In the genomic region with DNA sequence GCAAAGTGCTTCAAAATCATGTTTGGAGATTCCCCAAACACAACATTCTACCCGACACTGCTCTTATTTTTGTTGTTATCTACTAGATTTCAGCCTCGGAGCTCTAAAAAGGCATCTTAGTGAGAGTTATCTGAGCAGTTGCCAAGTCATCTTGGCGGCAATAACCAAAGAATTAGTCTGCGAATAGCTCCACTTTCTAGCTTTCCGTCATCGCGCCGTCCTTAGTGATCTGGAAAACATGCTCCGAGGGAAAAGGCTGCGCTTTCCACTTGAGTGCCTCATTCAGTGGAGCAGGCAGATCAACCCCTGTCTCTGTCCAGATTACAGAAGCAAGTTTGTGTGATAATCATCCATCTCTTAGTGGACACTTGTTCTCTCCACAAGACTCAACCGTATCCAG, we compare ENCODE assay signal across 9 mouse cellular contexts. TPM values are rescaled to one million over a fixed set of nuclear protein-coding genes. Genes with fewer than 3 reads are reported as not detected.
A peak's percentile ranks its signal among the peaks of the same experiment; 100 is the strongest.
DNase-seq lines count a peak whose midpoint lies in the region; ATAC-seq and TF ChIP-seq lines count a peak whose summit lies in the region.
"Had no signal": no experiment of that assay in that cellular context is flagged by ENCODE, and none has a peak within 500 bp of the region (broad histone marks: within the 10 kb centered on the region; RNA-seq: fewer than 3 reads in every experiment).

No protein-coding gene starts in this region.

- ATAC-seq in forebrain, embryonic 15.5 days (replicated peaks) = 0 out of 2 replicates have a peak, but pooled peaks have one; percentile 32
- no peak for ATAC-seq in forebrain, embryonic 13.5 days

- H3K36me3 ChIP-seq in forebrain, embryonic 15.5 days = no peaks in the 10 kb centered on the region
- H3K36me3 ChIP-seq in forebrain, embryonic 13.5 days (ENCODE audit: poor library complexity, severe bottlenecking) = no peaks in the 10 kb centered on the region

- no peak overlapping the region for H3K27ac ChIP-seq in forebrain, embryonic 15.5 days (replicated peaks)
- no peak overlapping the region for H3K27ac ChIP-seq in forebrain, embryonic 13.5 days

- WGBS in forebrain, embryonic 15.5 days = 72% methylated on average over 11 of the region's 11 CpGs
- 89% methylated on average over 11 of the region's 11 CpGs for WGBS in forebrain, embryonic 13.5 days
- WGBS in lung, adult 2 months = 45% methylated on average over 11 of the region's 11 CpGs

- no peak overlapping the region for H3K9ac ChIP-seq in forebrain, embryonic 15.5 days (replicated peaks)
- no peak overlapping the region for H3K9ac ChIP-seq in forebrain, embryonic 13.5 days

- H3K4me3 ChIP-seq in forebrain, embryonic 15.5 days = no peak overlapping the region
- H3K4me3 ChIP-seq in forebrain, embryonic 13.5 days = no peak overlapping the region
- H3K4me3 ChIP-seq in lung, adult 2 months (replicated peaks; ENCODE audit: extremely low read depth, low read depth, low read length) = no peak overlapping the region

- TF ChIP-seq POLR2A in lung, adult 2 months (IDR thresholded peaks at IDR 0.05; ENCODE audit: borderline replicate concordance, extremely low read depth, low read depth, low read length) = no peak

- no peaks in the 10 kb centered on the region for H3K27me3 ChIP-seq in forebrain, embryonic 15.5 days
- no peaks in the 10 kb centered on the region for H3K27me3 ChIP-seq in forebrain, embryonic 13.5 days

- DNase-seq in lung, postnatal 10 days = peak; percentile 31
- DNase-seq in lung, adult 2 months = no peak
- peak; percentile 46 to 68 for DNase-seq in heart, adult 9 months (ENCODE audit: low spot score in 2 of 2)
- DNase-seq in kidney, postnatal 10 days = peak; percentile 69
- DNase-seq in adrenal gland, adult 2 months = no peak
- no peak for DNase-seq in spleen, postnatal 4 days (ENCODE audit: low spot score in 2 of 2)
- DNase-seq: liver had no signal

- H3K9me3 ChIP-seq in forebrain, embryonic 15.5 days = no peaks in the 10 kb centered on the region
- H3K9me3 ChIP-seq in forebrain, embryonic 13.5 days (replicated peaks) = no peaks in the 10 kb centered on the region

- no peak overlapping the region for H3K4me2 ChIP-seq in forebrain, embryonic 15.5 days (replicated peaks)
- H3K4me2 ChIP-seq in forebrain, embryonic 13.5 days = no peak overlapping the region

- no peak for TF ChIP-seq CTCF in lung, adult 2 months (IDR thresholded peaks at IDR 0.05; ENCODE audit: insufficient read depth, low read length)

- H3K4me1 ChIP-seq in forebrain, embryonic 15.5 days = peaks cover 2% of the 10 kb centered on the region; the same call in 1 of the 2 replicates
- no peaks in the 10 kb centered on the region for H3K4me1 ChIP-seq in forebrain, embryonic 13.5 days
- H3K4me1 ChIP-seq in lung, adult 2 months (ENCODE audit: control insufficient read depth, insufficient read depth, low read length) = peaks cover 19% of the 10 kb centered on the region

RNA-seq across cellular contexts. Expression of a gene that starts 44.4 kb away (rescaled TPM):
- 5.7 and 6.9 TPM in 2 replicates for polyA plus RNA-seq in forebrain, embryonic 15.5 days (2015; fragmentation: Nextera tagmentation; extraction: Ambion mirVana)
- polyA plus RNA-seq in forebrain, embryonic 13.5 days (2015; fragmentation: Nextera tagmentation; extraction: Ambion mirVana) = 5.6 and 5.7 TPM in 2 replicates
- 128 and 192 TPM in 2 replicates for polyA plus RNA-seq in lung, adult 2 months (2012; rRNA removed)
- total RNA-seq in adrenal gland, adult 2 months (2021) = 10 to 100 TPM; 15.2 to 23.8 TPM
- 2.8 and 6.7 TPM in 2 replicates for polyA plus RNA-seq in adrenal gland, adult 2 months (2012; rRNA removed)

Comparison
In these comparisons a context has a peak if more than half of its experiments do, and no peak if none do; other contexts are left out.
1. DNase-seq: peak in lung, postnatal 10 days (single experiment), heart, adult 9 months (2 of 2) and kidney, postnatal 10 days (single experiment); none in lung, adult 2 months (single experiment), adrenal gland, adult 2 months (single experiment) and spleen, postnatal 4 days (0 of 2).
2. RNA of a gene that starts 44.4 kb away (polyA plus RNA-seq): 128 to 192 TPM in lung, adult 2 months; 5.7 to 6.9 TPM in forebrain, embryonic 15.5 days, 2.8 to 6.7 TPM in adrenal gland, adult 2 months and 5.6 to 5.7 TPM in forebrain, embryonic 13.5 days; every median in the first group is over 10 times any median in the second.